Comparison of ENCODE assay signal across 18 mouse cellular contexts in the genomic region with DNA sequence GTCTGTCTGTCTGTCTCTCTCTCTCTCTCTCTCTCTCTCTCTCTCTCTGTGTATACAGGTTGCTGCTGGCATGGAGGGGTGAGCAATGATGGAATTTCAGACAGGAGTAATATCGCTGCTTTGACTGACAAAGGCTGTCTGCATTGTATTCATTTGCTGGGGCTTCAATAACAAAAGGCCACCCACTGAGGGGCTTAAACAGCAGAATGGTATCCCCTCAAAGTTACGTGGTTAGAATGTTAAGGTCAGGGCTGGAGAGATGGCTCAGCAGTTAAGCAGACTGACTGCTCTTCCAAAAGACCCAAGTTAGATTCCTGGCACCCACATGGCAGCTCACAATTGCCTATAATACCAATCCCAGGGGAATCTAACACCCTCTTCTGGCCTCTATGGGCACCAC. TPM values are rescaled to one million over a fixed set of nuclear protein-coding genes. Genes with fewer than 3 reads are reported as not detected.
"Had no signal": no experiment of that assay in that cellular context is flagged by ENCODE, and none has a peak within 500 bp of the region (broad histone marks: within the 10 kb centered on the region; RNA-seq: fewer than 3 reads in every experiment).

No protein-coding gene starts in this region.

- H3K4me1 ChIP-seq: neural tube, embryonic 12.5 days; stomach, embryonic 15.5 days had no signal

- H3K36me3 ChIP-seq: midbrain, embryonic 10.5 days; midbrain, embryonic 12.5 days; midbrain, embryonic 15.5 days; neural tube, embryonic 12.5 days; stomach, embryonic 15.5 days had no signal

- H3K27ac ChIP-seq: midbrain, embryonic 10.5 days; midbrain, embryonic 12.5 days; midbrain, embryonic 15.5 days; neural tube, embryonic 12.5 days; stomach, embryonic 15.5 days; stomach, postnatal 0 days had no signal

- H3K27me3 ChIP-seq: midbrain, embryonic 12.5 days; midbrain, embryonic 15.5 days; neural tube, embryonic 12.5 days; stomach, embryonic 15.5 days had no signal

- H3K9me3 ChIP-seq: midbrain, embryonic 10.5 days; midbrain, embryonic 12.5 days; midbrain, embryonic 15.5 days; neural tube, embryonic 12.5 days; stomach, embryonic 15.5 days had no signal

- H3K9ac ChIP-seq: lung, embryonic 14.5 days; midbrain, embryonic 12.5 days; midbrain, embryonic 15.5 days; neural tube, embryonic 12.5 days; stomach, embryonic 15.5 days had no signal

- ATAC-seq: midbrain, embryonic 15.5 days had no signal

- DNase-seq: lung, adult 18-20 months; lung, embryonic 14.5 days; lung, postnatal 10 days; lung, postnatal 4 days; right cerebral cortex, postnatal 14 days; thymus, adult 2 months; thymus, postnatal 25 days; thymus, postnatal 4 days had no signal

- H3K4me3 ChIP-seq: midbrain, embryonic 10.5 days; midbrain, embryonic 12.5 days; midbrain, embryonic 15.5 days; neural tube, embryonic 12.5 days; stomach, embryonic 15.5 days had no signal

RNA-seq across cellular contexts. Expression of gene Rnf182, which starts 30.2 kb away (rescaled TPM):
- total RNA-seq: megakaryocyte, adult 5-6 weeks; megakaryocyte-erythroid progenitor cell, adult 5-6 weeks; monocyte, adult 5-6 weeks; neutrophil, adult 5-6 weeks had no signal
